Mouse (Mus musculus): ENCODE measurements around the gene Heatr5b. TPM values are rescaled to one million over a fixed set of nuclear protein-coding genes. Genes with fewer than 3 reads are reported as not detected.

Heatr5b gene
- total RNA-seq, 1 experiment from 2014 or later: 25.0 TPM

GRCm38 (mm10) chr17:78719086-78719485, 116.1 kb downstream of the Heatr5b start:
- ATAC-seq (replicated peaks; ENCODE audit: insufficient number of reproducible peaks, low FRiP score, low TSS enrichment, poor library complexity, severe bottlenecking): no peak

GRCm38 (mm10) chr17:78710258-78710657, 124.9 kb downstream of the Heatr5b start:
- ATAC-seq (replicated peaks; ENCODE audit: insufficient number of reproducible peaks, low FRiP score, low TSS enrichment, poor library complexity, severe bottlenecking): no peak

- no peak for ATAC-seq (replicated peaks; ENCODE audit: insufficient number of reproducible peaks, low FRiP score, low TSS enrichment, poor library complexity, severe bottlenecking)
Measured at GRCm38 (mm10) chr17:78708422-78708821, 126.7 kb downstream of the Heatr5b start.

- ATAC-seq (replicated peaks; ENCODE audit: insufficient number of reproducible peaks, low FRiP score, low TSS enrichment, poor library complexity, severe bottlenecking): no peak
Measured at GRCm38 (mm10) chr17:78702988-78703387, 132.2 kb downstream of the Heatr5b start.

Other genes with a start within 250 kb of the Heatr5b start
- gene Strn, start 98.2 kb downstream of the Heatr5b start, total RNA-seq (2017): 30.8 to 64.1 TPM (median 39.5 TPM) in 3 replicates
- 57.6 to 86.9 TPM (median 66.9 TPM) in 3 replicates for gene Gpatch11, start 203 bp upstream of the Heatr5b start, total RNA-seq (2017)
- 20.6 to 56.7 TPM (median 46.8 TPM) in 3 replicates for gene Eif2ak2, start 47.2 kb upstream of the Heatr5b start, total RNA-seq (2017)
- not detected in 3 replicates for gene Sult6b1, start 71.6 kb upstream of the Heatr5b start, total RNA-seq (2017)
- gene Cebpzos, start 81.1 kb upstream of the Heatr5b start, total RNA-seq (2017): 44.9 to 54.5 TPM (median 46.9 TPM) in 3 replicates
- gene Cebpz, start 101.7 kb upstream of the Heatr5b start, total RNA-seq (2017): 139 to 178 TPM (median 141 TPM) in 3 replicates
- gene Ndufaf7, start 101.8 kb upstream of the Heatr5b start, total RNA-seq (2017): 40.7 to 61.7 TPM (median 53.5 TPM) in 3 replicates
- gene Prkd3, start 185.5 kb upstream of the Heatr5b start, total RNA-seq (2017): 85.4 to 117 TPM (median 96.5 TPM) in 3 replicates
- 4.3 to 7.2 TPM (median 6.2 TPM) in 3 replicates for gene Qpct, start 216.5 kb upstream of the Heatr5b start, total RNA-seq (2017)

Data from monocyte, adult 5-6 weeks (primary cell).